ENCODE assay signal across 23 mouse cellular contexts in the genomic region with DNA sequence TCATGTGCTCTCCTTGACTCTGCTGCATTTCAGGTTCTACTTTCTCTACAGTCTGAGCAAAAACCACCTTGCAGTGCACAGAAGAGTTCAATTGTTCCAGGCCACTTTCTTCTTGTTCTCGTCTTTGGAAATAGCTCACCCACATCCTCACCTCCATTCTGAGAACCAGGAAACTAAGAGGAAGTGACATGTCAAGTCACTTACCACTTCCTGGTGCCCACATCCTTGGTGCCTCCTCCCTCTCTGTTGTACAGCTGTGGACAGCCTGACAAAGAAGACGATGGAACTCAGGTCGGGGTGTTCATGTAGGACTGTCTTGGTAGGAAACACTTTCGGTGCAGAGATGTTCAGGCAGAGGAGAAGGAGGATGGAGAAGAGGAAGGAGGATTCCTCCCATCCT.
DNase-seq lines count a peak whose midpoint lies in the region; ATAC-seq lines count a peak whose summit lies in the region.
"Had no signal": no experiment of that assay in that cellular context is flagged by ENCODE, and none has a peak within 500 bp of the region (broad histone marks: within the 10 kb centered on the region; RNA-seq: fewer than 3 reads in every experiment).

No protein-coding gene starts in this region.

- peak; percentile 97 for ATAC-seq in megakaryocyte, adult 5-6 weeks (ENCODE audit: poor library complexity, severe bottlenecking)
- no peak for ATAC-seq in neural tube, embryonic 15.5 days (ENCODE audit: low FRiP score)
- ATAC-seq: forebrain, embryonic 14.5 days; intestine, embryonic 16.5 days had no signal

- H3K27me3 ChIP-seq in neural tube, embryonic 15.5 days (replicated peaks), result no peaks in the 10 kb centered on the region
- H3K27me3 ChIP-seq: embryonic facial prominence, embryonic 13.5 days; heart, embryonic 12.5 days; limb, embryonic 15.5 days; neural tube, embryonic 12.5 days had no signal

- H3K9ac ChIP-seq in neural tube, embryonic 15.5 days (replicated peaks), result no peak overlapping the region
- H3K9ac ChIP-seq: embryonic facial prominence, embryonic 13.5 days; heart, embryonic 12.5 days; hindbrain, embryonic 14.5 days; limb, embryonic 15.5 days; neural tube, embryonic 12.5 days had no signal

- no peak overlapping the region for H3K4me2 ChIP-seq in neural tube, embryonic 15.5 days
- H3K4me2 ChIP-seq: embryonic facial prominence, embryonic 13.5 days; heart, embryonic 12.5 days; hindbrain, embryonic 14.5 days; limb, embryonic 15.5 days; neural tube, embryonic 12.5 days had no signal

- no peaks in the 10 kb centered on the region for H3K9me3 ChIP-seq in neural tube, embryonic 15.5 days (replicated peaks)
- H3K9me3 ChIP-seq: embryonic facial prominence, embryonic 13.5 days; heart, embryonic 12.5 days; limb, embryonic 15.5 days; midbrain, embryonic 10.5 days; neural tube, embryonic 12.5 days had no signal

- no peak overlapping the region for H3K27ac ChIP-seq in neural tube, embryonic 15.5 days (replicated peaks)
- H3K27ac ChIP-seq: embryonic facial prominence, embryonic 13.5 days; hindbrain, embryonic 14.5 days; limb, embryonic 15.5 days; midbrain, embryonic 10.5 days; neural tube, embryonic 12.5 days had no signal

- H3K4me1 ChIP-seq in neural tube, embryonic 15.5 days, result no peaks in the 10 kb centered on the region
- H3K4me1 ChIP-seq: neural tube, embryonic 12.5 days had no signal

- WGBS in neural tube, embryonic 15.5 days, result 91% methylated on average over 4 of the region's 4 CpGs

- no peak overlapping the region for H3K4me3 ChIP-seq in neural tube, embryonic 15.5 days (replicated peaks)
- H3K4me3 ChIP-seq: embryonic facial prominence, embryonic 13.5 days; heart, embryonic 12.5 days; limb, embryonic 15.5 days; midbrain, embryonic 10.5 days; neural tube, embryonic 12.5 days had no signal

- no peaks in the 10 kb centered on the region for H3K36me3 ChIP-seq in neural tube, embryonic 15.5 days
- H3K36me3 ChIP-seq: embryonic facial prominence, embryonic 13.5 days; heart, embryonic 12.5 days; limb, embryonic 15.5 days; midbrain, embryonic 10.5 days; neural tube, embryonic 12.5 days had no signal

- peak; percentile 4 to 18 for DNase-seq in B cell, adult 2 months
- peak; percentile 55 for DNase-seq in T-cell, adult 2 months (ENCODE audit: low spot score)
- DNase-seq in thymus, postnatal 0 days (ENCODE audit: low spot score), result peak; percentile 63
- no peak for DNase-seq in testis, postnatal 14 days (ENCODE audit: low spot score)
- no peak for DNase-seq in natural killer cell, adult 2 months (ENCODE audit: low spot score in 2 of 2)
- DNase-seq in right cerebral cortex, adult 18-20 months, result no peak
- DNase-seq: adrenal gland, postnatal 10 days; cerebellum, adult 9-11 months; gastrocnemius, postnatal 25 days; heart, postnatal 14 days; lung, postnatal 36 days; right cerebral cortex, postnatal 14 days; spleen, adult 18-20 months had no signal

Comparison
In these comparisons a context has a peak if more than half of its experiments do, and no peak if none do; other contexts are left out.
1. DNase-seq: peak in B cell, adult 2 months (2 of 2), T-cell, adult 2 months (single experiment) and thymus, postnatal 0 days (single experiment); none in testis, postnatal 14 days (single experiment), natural killer cell, adult 2 months (0 of 2) and right cerebral cortex, adult 18-20 months (single experiment).